Mouse (Mus musculus) left cerebral cortex, postnatal 25 days (tissue): ENCODE measurements around the gene Foxn3. TPM values are rescaled to one million over a fixed set of nuclear protein-coding genes. Genes with fewer than 3 reads are reported as not detected.
"Not testable (repeated sequence)": the region's sequence is repeated elsewhere in the genome, so short reads cannot be mapped to it uniquely, and the experiment has no call there.

ENCODE experiments used
- DNase-seq, 2 experiments: peaks; one replicate each; pipeline ENCODE4 v3.0.0; 2022; ENCODE audit warnings: low spot score in 2 of 2, mixed read lengths in 1 of 2
- intact Hi-C: fragments of 180-260 bp; cut with DNase I; formaldehyde crosslinking; loops from one replicate; pipeline ENCODE4 v1.15.1; 2025
- total RNA-seq, 2 experiments: library from RNA; stranded (reverse); gene quantifications; 2 replicates each; pipeline ENCODE4 v1.2.3; 2021

Gene Foxn3
- total RNA-seq, 2 experiments from 2014 or later, result 49.3 to 52.8 TPM

DNA sequence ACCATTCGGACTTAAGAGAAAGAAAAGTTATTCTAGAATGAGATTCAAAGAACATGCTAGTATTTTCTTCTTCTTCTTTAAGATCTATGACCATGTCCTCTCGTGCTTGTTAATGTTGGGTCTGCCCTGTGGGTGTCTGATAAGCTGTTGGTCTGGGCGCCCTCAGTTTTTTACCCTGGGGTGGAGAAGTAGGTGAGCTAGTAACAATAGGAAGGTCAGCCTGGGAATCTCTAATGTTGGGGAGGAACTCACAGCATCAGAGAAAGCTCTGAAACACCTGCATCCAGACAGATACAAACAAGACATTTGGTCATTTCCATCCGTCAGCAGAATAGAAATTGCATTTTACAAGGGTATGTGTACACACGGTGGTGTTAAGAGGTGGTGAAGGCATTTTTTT lies 343.6 kb downstream of the Foxn3 start:
- DNase-seq, result no peak
- intact Hi-C loops, result no loop called here

DNA sequence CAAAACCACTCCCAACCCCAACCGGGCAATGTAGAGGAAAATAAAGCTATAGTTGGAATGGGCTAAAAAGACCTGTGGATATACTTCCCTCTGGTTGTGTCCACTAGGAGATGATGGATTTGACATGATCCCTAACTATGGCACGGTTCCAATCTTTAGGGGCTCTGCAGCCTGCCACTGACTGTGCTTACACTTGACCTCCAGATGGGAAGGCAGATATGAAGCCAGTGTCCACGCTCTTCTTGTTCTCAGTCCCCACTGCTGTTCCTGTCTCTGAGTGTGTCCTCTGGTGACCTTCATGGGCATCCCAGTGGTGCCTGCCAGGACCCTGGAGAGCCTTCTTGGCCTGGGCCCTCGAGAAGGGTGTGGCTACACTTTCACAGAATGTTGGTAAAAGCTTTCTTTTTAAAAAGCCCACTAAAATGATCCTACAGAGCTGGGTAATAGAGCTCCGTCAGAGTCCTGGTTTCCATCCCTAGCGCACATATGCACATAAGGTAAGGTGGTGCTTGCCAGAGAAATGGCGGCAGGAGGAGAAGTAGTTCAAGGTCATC lies 346.2 kb downstream of the Foxn3 start:
- intact Hi-C loops, result no loop called here
- DNase-seq, result no peak

DNA sequence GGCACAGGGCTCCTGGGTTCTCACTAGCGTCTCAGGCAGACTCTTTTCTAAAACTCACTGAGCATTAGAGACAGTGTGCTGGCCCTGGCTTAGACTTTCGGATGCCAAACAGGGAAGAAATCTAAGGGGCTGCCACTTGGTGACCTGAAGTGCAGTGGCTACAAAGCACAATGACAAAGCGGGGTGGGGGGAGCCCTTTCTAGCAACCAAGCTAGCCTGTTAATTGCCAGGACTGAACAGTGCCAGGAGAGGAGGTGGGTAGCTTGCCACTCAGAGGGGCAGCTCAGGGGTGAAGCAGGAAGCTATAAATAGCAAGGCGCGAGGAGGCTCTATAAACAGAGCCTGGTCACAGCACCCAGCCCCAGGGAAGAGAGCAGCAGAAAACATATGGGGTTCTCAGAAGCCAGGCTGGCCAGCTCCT lies 347.0 kb downstream of the Foxn3 start:
- no peak for DNase-seq
- intact Hi-C loops, result no loop called here

GRCm38 (mm10) chr12:99215521-99216255 lies 347.7 kb downstream of the Foxn3 start:
- intact Hi-C loops, result no loop called here

GRCm38 (mm10) chr12:99214098-99214497 lies 349.3 kb downstream of the Foxn3 start:
- no peak for DNase-seq
- intact Hi-C loops, result no loop called here

More at GRCm38 (mm10) chr12:99215521-99216255, 347.7 kb downstream of the Foxn3 start:
- DNase-seq, result no peak

DNA sequence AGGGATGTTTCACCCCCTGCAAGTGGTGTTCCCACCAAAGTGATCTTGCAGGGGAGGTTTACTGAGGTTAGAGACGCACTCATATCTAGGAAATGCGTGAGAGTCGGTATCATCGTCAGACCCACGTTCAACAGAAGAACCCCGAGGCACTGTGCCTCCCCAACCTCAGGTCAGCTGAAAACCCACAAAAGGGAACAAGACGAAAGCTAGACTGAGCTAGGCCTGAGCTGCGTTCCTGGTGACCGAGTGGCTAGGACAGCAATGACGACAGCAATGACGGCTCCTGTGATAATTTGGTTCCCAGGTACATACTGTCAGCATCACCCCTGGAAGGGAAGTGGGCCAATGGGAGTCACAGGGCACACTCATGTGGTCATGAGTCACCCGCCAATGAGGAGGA lies 350.2 kb downstream of the Foxn3 start:
- intact Hi-C loops, result no loop called here
- no peak for DNase-seq

GRCm38 (mm10) chr12:99209801-99210200 lies 353.6 kb downstream of the Foxn3 start:
- intact Hi-C loops, result no loop called here
- DNase-seq, result no peak

GRCm38 (mm10) chr12:99208251-99208650 lies 355.1 kb downstream of the Foxn3 start:
- no peak for DNase-seq
- intact Hi-C loops, result no loop called here

GRCm38 (mm10) chr12:99207014-99207612 lies 356.3 kb downstream of the Foxn3 start:
- intact Hi-C loops, result no loop called here
- DNase-seq, result no peak

GRCm38 (mm10) chr12:99205734-99206133 lies 357.6 kb downstream of the Foxn3 start:
- intact Hi-C loops, result no loop called here
- DNase-seq, result no peak

GRCm38 (mm10) chr12:99199124-99199483 lies 364.3 kb downstream of the Foxn3 start:
- no peak for DNase-seq

GRCm38 (mm10) chr12:99198428-99199123 lies 364.8 kb downstream of the Foxn3 start:
- intact Hi-C loops, result no loop called here
- DNase-seq, result no peak

More at GRCm38 (mm10) chr12:99199124-99199483, 364.3 kb downstream of the Foxn3 start:
- intact Hi-C loops, result no loop called here

DNA sequence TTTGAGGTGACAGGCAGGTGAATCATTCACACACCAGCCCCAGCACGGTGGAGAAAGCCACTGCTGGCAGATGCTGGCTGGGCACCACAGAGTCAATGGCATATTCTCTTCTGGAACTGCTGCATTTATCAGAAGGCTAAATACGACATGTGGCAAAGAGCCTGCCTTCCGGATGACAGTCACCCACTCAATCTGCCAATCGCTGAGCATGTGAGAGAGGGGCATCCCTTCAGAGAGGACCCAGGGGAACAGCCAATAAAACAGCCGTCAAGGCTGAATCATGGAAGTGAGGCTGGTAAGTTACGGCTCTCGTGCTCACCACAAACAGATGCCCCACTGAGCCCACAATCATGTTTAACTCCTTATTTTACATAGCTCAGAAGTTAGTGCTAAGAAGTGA lies 366.4 kb downstream of the Foxn3 start:
- DNase-seq, result peak in 1 of 2 experiments; percentile 38
- intact Hi-C loops, result no loop called here

DNA sequence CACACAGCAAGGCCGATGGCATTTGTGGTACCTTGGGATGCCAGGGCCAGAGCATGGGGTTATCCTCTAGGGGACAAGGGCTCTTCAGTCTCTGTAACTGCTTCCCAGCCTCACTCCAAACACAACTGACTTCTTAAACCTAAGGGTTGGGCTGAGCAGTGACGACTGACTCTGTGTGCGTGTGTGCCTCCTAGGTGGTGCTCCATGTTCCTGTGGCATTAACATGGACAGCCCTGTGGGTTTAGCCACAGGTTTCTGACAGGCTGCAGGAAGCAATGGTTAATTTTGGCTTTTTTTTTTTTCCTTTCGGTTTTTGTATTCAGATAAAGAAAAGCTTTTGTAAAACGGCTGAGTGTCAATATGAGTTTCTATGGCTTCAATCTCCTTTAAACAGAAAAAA lies 367.7 kb downstream of the Foxn3 start:
- intact Hi-C loops, result no loop called here

GRCm38 (mm10) chr12:99194120-99194519 lies 369.3 kb downstream of the Foxn3 start:
- intact Hi-C loops, DNase-seq: not testable (repeated sequence)

More for the DNA sequence above, 367.7 kb downstream of the Foxn3 start:
- no peak for DNase-seq

DNA sequence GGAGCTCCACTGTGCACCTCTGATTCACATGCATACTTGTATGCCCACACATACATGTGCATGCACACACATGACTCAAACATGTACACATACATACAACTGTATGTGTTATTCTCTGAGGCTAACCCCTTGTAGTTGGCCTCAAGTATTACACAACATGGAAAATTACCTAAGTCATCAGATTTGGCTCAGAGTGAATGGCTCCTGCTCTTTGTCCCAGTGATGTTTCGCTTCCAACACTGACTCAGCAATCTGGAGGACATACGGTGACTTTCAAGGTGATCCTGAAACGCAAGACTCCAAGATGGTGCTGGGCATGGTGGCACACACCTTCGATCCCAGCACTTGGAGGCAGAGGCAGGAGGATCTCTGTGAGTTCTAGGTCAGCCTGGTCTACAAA lies 375.7 kb downstream of the Foxn3 start:
- intact Hi-C loops, result no loop called here
- DNase-seq, result no peak

- intact Hi-C loops, result no loop called here
- no peak for DNase-seq
Observed at GRCm38 (mm10) chr12:99186239-99186638, 377.1 kb downstream of the Foxn3 start.

DNA sequence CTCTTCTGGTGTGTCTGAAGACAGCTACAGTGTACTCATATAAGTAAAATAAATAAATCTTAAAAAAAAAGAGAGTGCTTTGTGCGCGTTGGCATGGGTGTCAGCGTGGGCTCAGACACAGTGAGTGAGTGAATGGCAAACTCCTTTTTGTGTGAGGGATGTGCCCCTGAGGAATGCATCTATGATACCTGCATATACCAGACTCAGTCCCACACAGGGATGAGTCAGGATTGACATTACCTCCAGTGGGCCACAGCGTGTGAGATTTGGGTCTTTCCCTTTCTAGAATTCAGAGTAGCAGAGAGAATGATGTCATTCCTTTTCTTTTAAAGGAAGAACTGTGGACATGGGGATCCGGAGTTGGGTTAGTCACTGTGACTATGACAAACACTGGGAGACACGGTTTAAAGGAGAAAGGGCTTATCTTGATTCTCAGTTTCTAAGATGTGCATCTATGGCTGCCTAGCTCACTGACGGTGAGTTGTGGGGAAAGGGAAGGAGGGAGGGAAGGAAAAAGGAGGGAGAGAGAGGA lies 380.1 kb downstream of the Foxn3 start:
- peak in 1 of 2 experiments; percentile 77 for DNase-seq
- intact Hi-C loops, result loop anchor here (2.0 kb wide), 1 partner anchor 59 kb away; no protein-coding TSS in a partner anchor

GRCm38 (mm10) chr12:99182338-99182737 lies 381.0 kb downstream of the Foxn3 start:
- intact Hi-C loops, result loop anchor here (2.0 kb wide), 1 partner anchor 58 kb away; no protein-coding TSS in a partner anchor

GRCm38 (mm10) chr12:99180234-99180824 lies 383.1 kb downstream of the Foxn3 start:
- no peak for DNase-seq
- intact Hi-C loops, result no loop called here

More at GRCm38 (mm10) chr12:99182338-99182737, 381.0 kb downstream of the Foxn3 start:
- peak in 1 of 2 experiments; percentile 67 for DNase-seq
